Mouse (Mus musculus): ENCODE data around the gene Rfx1. TPM values are rescaled to one million over a fixed set of nuclear protein-coding genes. Genes with fewer than 3 reads are reported as not detected.

Rfx1 gene
- polyA plus RNA-seq, 1 experiment from 2014 or later: 7.4 TPM

GRCm38 (mm10) chr8:84042066-84042947 is 24.3 kb upstream of the Rfx1 start, which contains the start of gene Il27ra:
Il27ra (minus strand) TSS chr8:84042589.
- no peaks in the 10 kb centered on the region; the same call in 1 of the 2 replicates for H3K4me1 ChIP-seq (replicated peaks; ENCODE audit: insufficient read depth, low read length)
- TF ChIP-seq CTCF (IDR thresholded peaks at IDR 0.05; ENCODE audit: low read depth): peak; percentile 76
- peak within 1 kb of the TSS; percentile 56 for H3K4me2 ChIP-seq (ENCODE audit: low read length)
- H3K4me3 ChIP-seq (replicated peaks; ENCODE audit: low read depth, low read length): peak within 1 kb of the TSS; percentile 22
- no peak within 1 kb of the TSS for H3K27ac ChIP-seq
- H3K9ac ChIP-seq (ENCODE audit: low read depth, low read length): peak within 1 kb of the TSS; percentile 36; the same call in 1 of the 2 replicates
- no peaks in the 10 kb centered on the region for H3K9me3 ChIP-seq (replicated peaks; ENCODE audit: low read length)
- H3K36me3 ChIP-seq (ENCODE audit: insufficient read depth, low read length): no peaks in the 10 kb centered on the region
- ATAC-seq (replicated peaks; ENCODE audit: low FRiP score, low read depth) (peak; percentile 87), DNase-seq (ENCODE audit: low spot score) (peak; percentile 88)
- H3K27me3 ChIP-seq (ENCODE audit: insufficient read depth, low read length): peaks cover 15% of the 10 kb centered on the region
- 3% methylated on average over 40 of the region's 40 CpGs for WGBS

GRCm38 (mm10) chr8:84042948-84043342 is 23.7 kb upstream of the Rfx1 start:
- peak overlapping the region; percentile 22; the same call in 1 of the 2 replicates for H3K4me3 ChIP-seq (replicated peaks; ENCODE audit: low read depth, low read length)
- DNase-seq (ENCODE audit: low spot score): no peak
- WGBS: 43% methylated on average over 12 of the region's 12 CpGs
- no peaks in the 10 kb centered on the region for H3K36me3 ChIP-seq (ENCODE audit: insufficient read depth, low read length)
- no peak overlapping the region for H3K9ac ChIP-seq (ENCODE audit: low read depth, low read length)
- H3K9me3 ChIP-seq (replicated peaks; ENCODE audit: low read length): no peaks in the 10 kb centered on the region
- no peak for ATAC-seq (replicated peaks; ENCODE audit: low FRiP score, low read depth)
- H3K27ac ChIP-seq: no peak overlapping the region
- H3K4me1 ChIP-seq (replicated peaks; ENCODE audit: insufficient read depth, low read length): no peaks in the 10 kb centered on the region; the same call in 1 of the 2 replicates
- H3K4me2 ChIP-seq (ENCODE audit: low read length): peak overlapping the region; percentile 56
- peaks cover 15% of the 10 kb centered on the region for H3K27me3 ChIP-seq (ENCODE audit: insufficient read depth, low read length)
- TF ChIP-seq CTCF (IDR thresholded peaks at IDR 0.05; ENCODE audit: low read depth): no peak

- H3K4me2 ChIP-seq (ENCODE audit: low read length): no peak overlapping the region
- WGBS: 18% methylated on average over 7 of the region's 7 CpGs
- peak; percentile 30; the same call in 1 of the 2 replicates for TF ChIP-seq CTCF (IDR thresholded peaks at IDR 0.05; ENCODE audit: low read depth)
- no peaks in the 10 kb centered on the region for H3K9me3 ChIP-seq (replicated peaks; ENCODE audit: low read length)
- H3K36me3 ChIP-seq (ENCODE audit: insufficient read depth, low read length): no peaks in the 10 kb centered on the region
- H3K27ac ChIP-seq: no peak overlapping the region
- H3K4me1 ChIP-seq (replicated peaks; ENCODE audit: insufficient read depth, low read length): no peaks in the 10 kb centered on the region; the same call in 1 of the 2 replicates
- peaks cover 15% of the 10 kb centered on the region for H3K27me3 ChIP-seq (ENCODE audit: insufficient read depth, low read length)
- H3K4me3 ChIP-seq (replicated peaks; ENCODE audit: low read depth, low read length): no peak overlapping the region
- no peak overlapping the region for H3K9ac ChIP-seq (ENCODE audit: low read depth, low read length)
- ATAC-seq (replicated peaks; ENCODE audit: low FRiP score, low read depth) (no peak), DNase-seq (ENCODE audit: low spot score) (no peak)
These were observed 22.5 kb upstream of the Rfx1 start for GRCm38 (mm10) chr8:84044103-84044502.

- no peak for ATAC-seq (replicated peaks; ENCODE audit: low FRiP score, low read depth)
- 14% methylated on average over 9 of the region's 9 CpGs for WGBS
- H3K4me2 ChIP-seq (ENCODE audit: low read length): peak within 1 kb of the TSS; percentile 31
These were observed 21.7 kb upstream of the Rfx1 start, which contains the start of gene Rln3 for GRCm38 (mm10) chr8:84044900-84045299. Rln3 (minus strand) TSS chr8:84045000.

GRCm38 (mm10) chr8:84046505-84046904 is 20.1 kb upstream of the Rfx1 start:
- ATAC-seq (replicated peaks; ENCODE audit: low FRiP score, low read depth) (no peak), DNase-seq (ENCODE audit: low spot score) (no peak)
- TF ChIP-seq CTCF (IDR thresholded peaks at IDR 0.05; ENCODE audit: low read depth): no peak
- Histone ChIP-seq H3K4me1 (replicated peaks; ENCODE audit: insufficient read depth, low read length) (no peaks in the 10 kb centered on the region; the same call in 1 of the 2 replicates), H3K36me3 (ENCODE audit: insufficient read depth, low read length) (no peaks in the 10 kb centered on the region), H3K9me3 (replicated peaks; ENCODE audit: low read length) (no peaks in the 10 kb centered on the region), H3K4me3 (replicated peaks; ENCODE audit: low read depth, low read length) (no peak overlapping the region), H3K27ac (no peak overlapping the region), H3K27me3 (ENCODE audit: insufficient read depth, low read length) (peaks cover 15% of the 10 kb centered on the region), H3K4me2 (ENCODE audit: low read length) (no peak overlapping the region), H3K9ac (ENCODE audit: low read depth, low read length) (no peak overlapping the region)
- 90% methylated on average over 3 of the region's 3 CpGs for WGBS

More at GRCm38 (mm10) chr8:84044900-84045299, 21.7 kb upstream of the Rfx1 start, which contains the start of gene Rln3:
- Histone ChIP-seq H3K4me1 (replicated peaks; ENCODE audit: insufficient read depth, low read length) (no peaks in the 10 kb centered on the region; the same call in 1 of the 2 replicates), H3K27me3 (ENCODE audit: insufficient read depth, low read length) (peaks cover 15% of the 10 kb centered on the region), H3K36me3 (ENCODE audit: insufficient read depth, low read length) (no peaks in the 10 kb centered on the region), H3K9ac (ENCODE audit: low read depth, low read length) (no peak within 1 kb of the TSS), H3K27ac (no peak within 1 kb of the TSS), H3K4me3 (replicated peaks; ENCODE audit: low read depth, low read length) (no peak within 1 kb of the TSS), H3K9me3 (replicated peaks; ENCODE audit: low read length) (no peaks in the 10 kb centered on the region)
- no peak for TF ChIP-seq CTCF (IDR thresholded peaks at IDR 0.05; ENCODE audit: low read depth)
- DNase-seq (ENCODE audit: low spot score): no peak

GRCm38 (mm10) chr8:84048171-84048570 is 18.5 kb upstream of the Rfx1 start:
- peaks cover 15% of the 10 kb centered on the region for H3K27me3 ChIP-seq (ENCODE audit: insufficient read depth, low read length)
- ATAC-seq (replicated peaks; ENCODE audit: low FRiP score, low read depth) (no peak), DNase-seq (ENCODE audit: low spot score) (no peak)
- no peak overlapping the region for H3K27ac ChIP-seq
- no peaks in the 10 kb centered on the region for H3K36me3 ChIP-seq (ENCODE audit: insufficient read depth, low read length)
- H3K4me1 ChIP-seq (replicated peaks; ENCODE audit: insufficient read depth, low read length): no peaks in the 10 kb centered on the region
- no peak overlapping the region for H3K4me2 ChIP-seq (ENCODE audit: low read length)
- 46% methylated on average over 5 of the region's 5 CpGs for WGBS
- no peak overlapping the region for H3K9ac ChIP-seq (ENCODE audit: low read depth, low read length)
- TF ChIP-seq CTCF (IDR thresholded peaks at IDR 0.05; ENCODE audit: low read depth): no peak
- no peak overlapping the region for H3K4me3 ChIP-seq (replicated peaks; ENCODE audit: low read depth, low read length)
- H3K9me3 ChIP-seq (replicated peaks; ENCODE audit: low read length): no peaks in the 10 kb centered on the region
